Mouse (Mus musculus): Measurements from ENCODE around the gene Mindy2.

The Mindy2 gene

DNA sequence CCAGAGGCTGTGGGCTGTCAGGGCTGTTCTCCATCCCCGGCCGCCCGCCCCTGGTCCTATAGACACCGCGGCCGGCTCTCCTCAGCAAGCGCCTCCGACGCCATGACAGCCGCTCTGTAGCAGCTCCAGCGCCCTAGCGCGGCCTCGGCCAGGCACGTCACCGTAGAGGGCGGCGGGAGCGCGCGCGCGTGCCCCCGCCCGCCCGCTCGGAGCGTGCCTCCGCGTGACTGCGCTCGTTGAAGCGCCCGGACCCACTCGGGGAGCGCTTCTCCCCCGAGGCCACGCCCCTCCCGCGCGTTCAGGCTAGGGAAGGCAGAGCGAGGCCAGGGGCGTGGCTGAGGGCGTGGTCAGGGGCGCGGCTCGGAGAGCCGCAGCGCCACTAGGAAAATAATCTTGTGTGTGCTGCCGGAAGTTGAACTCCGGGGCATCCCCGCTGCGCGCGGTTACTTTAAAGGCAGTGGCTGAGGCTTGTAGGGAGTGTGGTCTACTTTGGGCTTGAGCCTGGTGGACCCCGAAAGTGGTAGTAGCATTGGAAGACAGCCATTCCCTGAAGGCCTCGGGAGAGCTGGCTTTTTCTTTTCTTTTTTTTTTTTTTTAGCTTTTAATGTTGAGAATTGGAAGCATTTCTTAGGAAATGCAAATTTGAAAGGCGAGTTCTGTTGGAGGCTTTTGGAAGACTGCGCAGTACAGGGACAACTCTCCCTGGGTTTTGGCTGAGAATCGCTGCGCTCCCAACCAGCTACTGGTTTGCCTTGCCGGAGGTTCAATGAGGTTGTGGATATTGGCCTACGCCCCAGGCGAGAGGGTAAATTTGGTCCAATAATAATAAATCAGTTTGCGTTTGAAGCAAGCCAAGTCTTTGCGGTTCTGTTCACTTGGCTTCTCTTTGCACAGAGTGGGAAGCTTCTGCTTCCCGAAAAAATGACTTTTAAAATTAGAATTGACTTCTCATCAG, at the start of gene Mindy2:
Gene Mindy2, minus strand, starts transcription at position 162 of the 955 bp plus-strand sequence.
- peak; percentile 98 for DNase-seq

DNA sequence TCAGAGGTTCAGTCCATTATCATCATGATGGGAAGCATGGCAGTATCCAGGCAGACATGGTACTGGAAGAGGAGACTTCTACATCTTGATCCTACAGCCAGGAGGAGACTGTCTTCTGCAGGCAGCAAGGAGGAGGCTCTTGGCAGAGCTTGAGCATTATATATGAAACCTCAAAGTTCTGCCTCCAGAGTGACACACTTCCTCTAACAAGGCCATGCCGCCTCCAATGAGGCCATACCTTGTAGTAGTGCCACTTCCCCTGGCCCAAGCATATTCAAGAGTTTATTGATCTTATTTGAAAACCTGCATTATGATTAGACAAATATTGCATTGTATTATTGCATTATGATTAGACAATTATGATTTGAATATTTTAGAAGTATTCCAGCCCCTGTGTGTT, 49.5 kb upstream of the Mindy2 start:
- no peak for DNase-seq

DNA sequence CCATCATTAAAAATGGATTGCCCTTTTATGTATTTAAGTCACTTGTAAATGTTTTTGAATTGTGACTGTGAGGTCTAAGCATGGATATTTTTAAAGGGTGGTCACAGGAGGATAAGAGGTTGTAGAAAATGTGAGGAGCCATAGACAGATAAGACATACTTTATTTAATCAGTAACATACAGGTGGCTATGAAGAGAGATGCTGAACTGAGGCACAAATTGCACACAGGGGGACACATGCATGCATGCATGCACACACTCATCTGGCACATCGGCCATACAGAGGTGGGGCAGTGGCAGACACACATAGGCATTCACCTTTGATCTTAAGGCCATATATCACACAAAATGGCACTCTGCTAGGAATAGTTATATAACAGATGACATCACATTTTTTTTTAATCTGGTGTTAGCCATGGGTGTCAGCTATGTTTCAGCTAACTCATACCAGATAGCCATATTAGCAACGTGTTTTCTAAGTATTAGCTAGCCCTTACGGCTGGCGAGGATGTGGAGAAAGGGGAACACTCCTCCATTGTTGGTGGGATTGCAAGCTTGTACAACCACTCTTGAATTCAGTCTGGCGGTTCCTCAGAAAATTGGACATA, 46.7 kb upstream of the Mindy2 start:
- no peak for DNase-seq

DNA sequence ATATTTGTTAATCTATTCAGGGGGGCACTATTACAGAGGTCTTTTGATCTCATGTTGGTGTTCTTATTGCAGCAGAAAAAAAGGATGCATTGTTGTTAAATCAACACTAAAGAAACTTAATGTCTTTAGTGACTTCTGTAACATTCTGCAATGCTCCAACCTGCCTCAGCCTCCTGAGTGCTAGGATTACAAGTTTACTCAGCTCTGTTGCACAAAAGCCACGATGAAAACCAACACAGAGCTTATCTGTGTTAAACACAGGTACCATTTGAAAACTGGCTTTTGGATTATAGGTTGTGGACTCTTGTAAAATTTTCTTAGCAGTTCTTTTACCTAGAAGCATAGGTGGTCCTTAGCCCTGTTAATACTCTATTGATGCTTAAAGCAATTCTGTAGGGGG, 41.1 kb upstream of the Mindy2 start:
- no peak for DNase-seq

DNA sequence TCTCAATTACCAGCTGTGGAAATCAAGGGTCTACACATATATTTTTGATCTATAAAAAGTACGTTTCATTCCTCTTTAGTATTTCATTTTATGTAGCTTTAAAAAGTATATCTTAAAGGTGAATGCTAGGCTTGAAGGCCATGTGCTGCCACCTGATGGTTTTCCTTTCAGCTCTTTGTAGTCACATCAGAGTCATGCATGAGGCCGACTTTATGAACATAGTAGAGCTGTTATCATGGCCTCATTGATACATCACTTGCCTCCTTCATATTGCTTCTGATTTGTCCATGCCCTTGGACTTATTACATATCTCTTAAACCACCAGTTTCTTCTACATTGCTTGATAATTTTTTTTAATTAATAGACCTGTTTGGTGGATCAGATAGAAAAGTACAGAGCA, 38.7 kb upstream of the Mindy2 start:
- DNase-seq = no peak

DNA sequence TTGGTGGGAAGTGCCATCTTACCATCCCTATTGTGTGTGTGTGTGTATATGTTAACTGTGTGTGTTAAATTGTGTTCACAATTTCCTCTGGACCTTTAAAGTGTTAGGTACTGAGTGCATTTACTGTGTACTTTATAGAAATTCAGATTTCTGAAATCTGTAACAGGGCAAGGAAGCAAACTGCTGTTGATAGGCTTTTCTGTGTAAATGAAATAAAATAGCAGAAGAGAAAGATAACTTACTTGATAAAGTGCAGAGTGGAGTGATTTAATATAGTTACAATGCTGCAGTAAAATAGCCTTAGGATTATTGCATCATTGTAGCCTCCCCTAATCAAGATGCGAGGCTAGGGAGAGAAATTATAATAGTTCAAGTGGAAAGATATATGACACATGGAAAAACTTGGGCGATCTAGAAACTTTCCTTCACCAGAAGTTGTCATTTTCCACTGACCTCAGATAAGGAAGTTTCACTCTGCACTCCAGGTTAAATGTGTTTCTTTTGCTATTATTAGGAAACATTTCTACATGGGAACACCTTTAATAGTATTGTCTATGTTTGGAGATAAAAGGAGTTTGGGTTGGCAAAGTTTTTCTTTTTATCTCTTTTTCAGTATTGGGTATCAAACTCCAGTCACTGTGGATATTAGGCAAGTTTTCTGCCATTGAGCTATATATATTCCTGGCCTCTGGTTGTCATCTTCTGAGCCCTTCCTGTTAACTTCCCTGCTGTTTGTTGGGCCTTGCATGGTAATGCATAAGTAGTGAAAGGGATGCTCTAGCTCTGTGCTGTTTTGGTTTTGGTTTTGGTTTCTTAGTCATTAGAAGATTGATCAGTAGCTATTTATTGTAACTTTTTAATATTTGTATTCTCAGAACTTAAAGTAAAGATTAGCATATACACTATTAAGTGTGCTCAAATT, 35.1 kb upstream of the Mindy2 start:
- no peak for DNase-seq

DNA sequence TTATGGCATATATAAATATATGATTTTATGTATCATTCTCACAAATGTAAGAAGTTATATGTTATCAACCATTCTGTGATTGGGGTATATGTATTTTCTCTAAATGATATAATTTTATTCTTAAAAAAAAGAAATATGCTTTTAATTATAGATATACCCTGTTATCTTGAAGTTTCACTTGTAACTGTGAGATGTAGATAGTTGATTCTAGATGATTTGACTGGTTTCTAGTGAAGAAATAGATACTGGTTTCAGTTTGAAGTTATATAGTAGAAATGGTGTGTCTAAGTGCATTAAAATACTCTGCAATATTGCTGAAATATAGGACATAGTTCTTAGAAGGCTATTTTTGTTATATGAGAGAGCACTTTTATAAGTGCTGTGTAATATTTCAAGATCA, 33.6 kb upstream of the Mindy2 start:
- DNase-seq = no peak

DNA sequence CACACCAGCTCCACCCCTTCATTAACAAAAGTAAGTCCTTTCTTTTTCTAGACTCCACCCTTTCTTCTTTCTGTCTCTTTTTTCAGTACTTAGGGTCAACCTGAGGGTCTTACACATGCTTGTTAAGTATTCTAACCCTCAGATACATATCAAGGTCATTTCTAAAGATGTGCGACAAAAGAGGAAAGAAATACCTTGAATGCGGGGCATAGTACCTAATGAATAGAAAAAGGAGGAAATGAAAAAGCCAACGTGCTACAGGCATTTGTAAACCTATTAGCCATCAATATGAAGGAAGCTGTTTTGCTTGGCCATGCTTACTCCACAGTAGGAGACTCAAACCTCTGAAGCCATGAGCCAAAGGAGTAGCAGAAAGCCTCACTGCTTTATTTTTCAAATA, 33.0 kb upstream of the Mindy2 start:
- no peak for DNase-seq

DNA sequence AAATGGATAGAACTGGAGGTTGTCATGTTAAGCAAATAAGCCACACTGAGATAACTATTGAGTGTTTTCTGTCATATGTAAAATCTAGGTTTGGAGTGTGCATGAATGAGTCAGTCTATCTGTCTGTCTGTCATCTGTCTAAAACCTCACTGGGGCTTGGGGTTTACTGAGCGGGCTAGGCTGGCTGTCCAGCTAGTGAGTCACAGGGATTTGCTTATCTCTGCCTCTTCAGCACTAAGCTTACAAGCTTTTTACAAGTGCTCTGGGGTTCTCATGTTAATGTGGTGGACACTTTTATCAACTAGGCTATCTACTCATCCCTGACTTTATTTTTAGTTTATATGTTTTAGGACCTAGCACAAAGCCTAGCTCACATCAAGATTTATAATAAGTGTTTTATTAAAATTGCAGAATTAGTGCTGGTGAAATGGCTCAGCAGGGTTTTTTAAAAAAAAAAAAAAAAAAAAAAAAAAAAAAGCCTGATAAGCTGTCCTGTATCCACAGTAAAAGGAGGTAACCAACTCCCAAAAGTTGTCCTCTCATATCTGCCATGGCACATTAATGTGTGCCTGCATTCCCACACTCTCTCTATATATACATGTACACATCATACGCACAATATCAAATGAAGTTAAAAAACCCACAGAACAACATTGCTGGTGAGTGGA, 31.5 kb upstream of the Mindy2 start:
- no peak for DNase-seq

DNA sequence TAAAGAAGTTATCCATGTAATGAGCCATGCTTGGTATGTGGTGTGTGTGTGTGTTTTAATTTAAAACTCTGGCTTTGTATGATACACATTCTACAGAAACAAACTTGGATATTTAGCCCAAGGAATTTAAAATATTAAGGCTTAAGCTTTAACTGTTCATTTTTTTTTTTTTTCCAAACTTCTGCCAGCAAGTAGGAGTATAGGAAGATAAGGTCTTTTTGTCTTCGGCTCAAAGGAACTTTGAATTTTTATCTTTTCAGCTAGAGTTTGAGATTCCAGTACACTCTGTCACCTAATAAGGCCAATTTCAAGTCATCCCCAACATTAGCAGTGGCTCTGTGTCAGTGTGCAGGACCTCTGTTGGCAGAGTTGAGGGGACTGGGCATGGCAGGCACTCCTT, 25.2 kb upstream of the Mindy2 start:
- no peak for DNase-seq

DNA sequence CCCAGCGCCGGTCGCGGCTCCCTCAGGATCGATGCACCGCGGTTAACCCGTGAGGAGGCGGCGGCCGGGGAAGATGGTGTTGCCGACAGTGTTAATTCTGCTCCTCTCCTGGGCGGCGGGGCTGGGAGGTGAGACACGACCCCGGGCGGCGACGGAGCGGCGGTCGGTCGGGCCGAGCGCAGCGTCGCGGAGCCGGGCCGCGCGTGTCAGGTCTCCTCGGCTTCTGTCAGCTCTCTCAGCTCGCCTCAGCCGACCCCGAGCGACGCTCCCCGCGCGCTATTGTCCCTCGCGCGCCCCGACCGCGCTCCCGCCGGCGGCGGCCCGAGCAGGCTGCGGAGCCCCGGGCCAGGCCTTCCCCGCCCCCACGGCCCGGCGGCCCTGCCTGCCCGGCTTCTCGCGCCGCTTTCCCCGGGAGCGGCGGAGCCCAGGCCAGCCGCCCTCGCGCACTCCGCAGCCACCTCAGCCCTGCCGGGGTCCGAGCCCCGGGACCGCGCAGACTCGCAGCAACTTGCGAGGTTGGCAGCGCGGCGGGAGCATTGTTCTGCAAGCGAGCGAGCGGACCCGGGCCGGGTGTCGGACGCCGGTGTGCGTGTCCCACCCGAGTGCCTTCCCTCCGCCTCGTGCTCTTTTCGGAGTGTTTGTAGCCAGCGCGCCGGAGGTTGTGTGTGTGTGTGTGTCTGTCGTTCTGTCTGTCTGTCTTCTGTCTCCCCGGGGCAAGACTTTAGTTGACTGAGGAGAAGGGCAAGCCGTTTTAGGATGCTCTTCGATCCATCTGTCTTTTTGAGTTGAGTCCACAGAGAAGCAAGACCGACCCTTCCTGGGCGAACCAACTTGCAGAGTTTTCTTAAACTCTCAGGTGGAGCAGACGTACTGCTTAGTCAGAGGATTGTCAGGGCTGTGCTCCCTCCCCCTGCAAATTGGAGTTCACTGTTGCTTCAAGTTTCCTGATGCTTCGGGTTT, 22.4 kb upstream of the Mindy2 start:
- no peak for DNase-seq

DNA sequence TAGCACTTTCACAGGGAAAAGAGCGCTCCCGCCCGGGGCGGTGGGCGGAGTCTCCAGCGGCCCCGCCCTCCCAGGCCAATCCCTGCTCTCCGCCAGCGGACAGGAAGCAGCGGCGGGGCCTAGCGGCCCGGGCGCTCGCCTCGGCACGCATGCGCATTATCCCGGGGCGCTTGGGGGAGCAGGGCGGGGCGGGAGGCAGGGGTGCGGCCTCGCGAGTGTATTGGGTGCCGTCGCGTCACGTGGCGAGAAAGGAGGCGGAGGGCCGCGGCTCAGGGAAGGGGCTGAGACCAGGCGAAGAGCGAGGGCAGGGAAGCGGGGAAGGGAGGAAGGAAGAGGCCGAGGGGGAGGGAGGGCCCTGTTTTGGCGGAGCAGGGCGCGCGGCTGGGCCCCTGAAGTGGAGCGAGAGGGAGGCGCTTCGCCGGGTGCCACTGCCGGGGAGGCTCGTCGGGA, 21.7 kb upstream of the Mindy2 start, which contains the start of gene Adam10:
Gene Adam10, plus strand, starts transcription at position 316 of the 450 bp plus-strand sequence.
- peak; percentile 99 for DNase-seq

DNA sequence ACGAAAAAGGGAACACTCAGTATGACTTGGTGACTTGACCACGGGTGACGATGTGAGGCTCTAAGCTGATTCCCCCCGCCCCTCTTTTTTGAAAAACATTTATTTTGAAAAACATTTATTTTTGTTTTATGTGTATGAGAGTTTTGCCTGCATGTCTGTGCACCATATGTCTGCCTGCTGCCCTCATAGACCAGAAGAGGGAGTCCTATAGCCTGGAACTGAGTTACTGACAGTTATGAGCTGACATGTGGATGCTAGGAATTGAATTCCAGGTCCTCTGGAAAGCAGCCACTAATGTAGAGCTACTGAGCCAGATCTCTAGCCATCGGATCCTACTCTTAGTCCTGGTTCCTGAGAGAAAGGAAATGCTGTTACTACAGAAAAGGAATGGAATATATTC, 19.0 kb upstream of the Mindy2 start:
- DNase-seq = no peak

DNA sequence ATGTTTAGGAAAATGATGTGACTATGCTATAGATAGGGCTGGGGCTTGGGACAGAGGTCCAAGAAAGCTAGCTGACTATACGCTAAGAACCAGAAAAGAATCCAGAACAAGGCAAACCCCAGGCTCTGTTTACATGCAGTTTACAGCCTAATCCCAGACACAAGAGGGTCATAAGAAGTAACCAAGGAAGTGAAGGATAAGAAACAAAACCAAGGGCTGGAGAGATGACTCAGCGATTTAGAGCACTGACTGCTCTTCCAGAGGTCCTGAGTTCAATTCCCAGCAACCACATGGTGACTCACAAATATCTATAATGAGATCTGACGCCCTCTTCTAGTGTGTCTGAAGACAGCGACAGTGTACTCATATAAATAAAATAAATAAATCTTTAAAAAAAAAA, 18.1 kb upstream of the Mindy2 start:
- DNase-seq = no peak

DNA sequence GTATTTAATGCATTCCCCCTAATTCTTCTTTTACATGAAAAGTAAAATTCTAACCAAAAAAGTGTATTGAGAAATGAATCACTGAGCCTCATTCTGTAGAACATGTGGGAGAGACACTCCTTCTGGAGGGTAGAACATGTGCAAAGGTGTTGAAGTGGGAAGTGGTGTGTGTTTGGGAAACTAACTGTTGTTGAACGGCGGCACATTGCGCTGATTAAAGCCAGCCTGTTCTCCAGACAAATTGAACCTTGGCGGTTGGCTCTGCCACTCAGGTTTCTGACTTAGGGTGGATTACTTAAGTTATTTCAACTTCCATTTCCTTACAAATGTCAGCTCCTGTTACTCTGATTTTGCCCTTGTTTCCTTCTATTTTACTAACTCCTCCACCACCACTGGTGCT, 16.7 kb upstream of the Mindy2 start:
- DNase-seq = no peak

DNA sequence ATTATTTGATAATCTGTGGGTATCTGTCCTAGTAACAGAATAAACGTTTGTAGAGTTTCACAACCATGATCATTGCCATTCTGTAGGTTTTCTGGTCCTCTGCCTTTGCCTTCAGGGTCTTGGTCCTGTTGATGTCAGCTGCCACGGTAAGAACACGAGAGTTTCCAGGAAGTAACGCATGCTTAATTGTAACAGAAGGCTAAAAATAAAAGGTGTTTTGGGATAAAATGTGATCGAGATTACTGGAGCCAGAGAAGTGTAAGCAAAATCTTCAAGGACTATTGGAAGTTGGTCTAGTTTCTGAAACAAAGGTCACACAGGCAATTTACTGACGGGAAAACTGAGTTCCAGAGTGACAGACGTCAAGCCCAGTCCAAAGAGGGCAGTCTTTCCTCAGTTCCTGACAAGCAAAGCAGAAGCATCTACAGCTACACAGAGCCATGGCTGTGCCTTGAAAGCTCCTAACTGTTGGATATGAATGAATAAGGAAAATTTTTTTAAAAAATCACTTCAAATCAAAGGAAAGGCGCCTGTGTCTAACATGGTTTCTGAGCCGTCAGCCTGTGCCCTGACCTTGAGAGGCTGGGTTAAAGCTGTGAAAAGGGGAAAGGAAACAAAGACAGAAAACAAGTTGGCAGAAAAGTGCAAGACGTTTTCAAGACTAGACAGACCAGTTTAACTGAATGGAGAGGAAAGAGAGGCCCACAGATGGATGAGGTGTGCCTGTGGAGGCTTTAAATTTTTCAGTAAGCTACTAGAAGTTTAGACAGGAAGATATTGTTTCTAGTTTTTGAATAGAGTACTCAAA, 15.0 kb upstream of the Mindy2 start:
- DNase-seq = no peak

DNA sequence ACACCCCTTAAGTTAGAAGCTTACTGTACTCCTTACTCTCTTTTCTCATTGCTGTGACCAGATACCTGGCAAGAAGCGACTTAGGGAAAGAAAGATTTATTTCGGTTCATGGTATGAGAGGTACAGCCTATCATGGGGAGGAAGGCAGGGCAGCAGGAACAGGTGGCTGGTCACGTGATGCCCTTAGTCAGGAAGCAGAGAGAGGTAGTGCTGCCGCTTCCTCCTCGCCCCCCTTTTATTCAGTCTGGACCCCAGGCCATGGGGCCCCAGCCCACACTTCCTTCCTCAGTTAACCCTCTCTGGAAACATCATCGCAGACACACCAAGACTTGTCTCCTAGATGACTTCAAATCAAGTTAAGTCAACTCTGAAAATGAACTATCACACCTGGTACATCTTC, 14.3 kb upstream of the Mindy2 start:
- no peak for DNase-seq

DNA sequence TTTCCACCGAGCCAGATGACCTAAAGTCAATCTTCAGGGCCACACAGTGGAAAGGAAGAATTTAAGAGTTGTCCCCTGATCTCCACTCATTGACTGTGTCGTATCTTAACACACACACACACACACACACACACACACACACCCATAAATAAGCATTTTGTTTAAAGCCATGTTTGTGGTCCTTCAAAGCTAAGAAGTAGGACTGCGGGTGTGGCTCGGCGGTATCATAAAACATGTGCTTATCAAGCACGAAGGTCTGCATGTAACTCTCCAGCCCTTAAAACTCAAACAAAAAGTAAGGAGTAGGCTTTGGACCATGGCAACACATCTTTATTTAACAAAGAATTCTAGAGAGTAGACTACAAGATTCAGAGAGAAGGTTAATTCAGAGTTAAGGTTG, 13.4 kb upstream of the Mindy2 start:
- DNase-seq = no peak

DNA sequence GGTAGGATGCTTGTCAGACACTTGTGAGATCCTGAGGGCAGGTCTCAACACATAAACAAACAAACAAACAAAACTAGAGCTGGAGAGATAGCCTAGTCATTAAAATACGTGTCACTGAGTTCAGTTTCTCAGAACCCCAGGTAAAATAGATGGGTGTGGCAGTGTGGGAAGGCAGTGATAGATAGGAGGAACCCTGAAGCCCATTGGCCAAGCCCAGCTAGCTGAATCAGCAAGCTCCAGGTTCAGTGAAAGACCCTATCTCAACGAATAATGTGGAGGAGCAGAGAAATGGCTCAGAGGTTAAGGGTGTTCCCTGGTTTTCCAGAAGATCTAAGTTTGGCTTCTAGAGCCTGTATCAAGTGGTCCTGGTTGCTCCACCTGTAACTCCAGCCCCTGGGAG, 12.2 kb upstream of the Mindy2 start:
- no peak for DNase-seq

DNA sequence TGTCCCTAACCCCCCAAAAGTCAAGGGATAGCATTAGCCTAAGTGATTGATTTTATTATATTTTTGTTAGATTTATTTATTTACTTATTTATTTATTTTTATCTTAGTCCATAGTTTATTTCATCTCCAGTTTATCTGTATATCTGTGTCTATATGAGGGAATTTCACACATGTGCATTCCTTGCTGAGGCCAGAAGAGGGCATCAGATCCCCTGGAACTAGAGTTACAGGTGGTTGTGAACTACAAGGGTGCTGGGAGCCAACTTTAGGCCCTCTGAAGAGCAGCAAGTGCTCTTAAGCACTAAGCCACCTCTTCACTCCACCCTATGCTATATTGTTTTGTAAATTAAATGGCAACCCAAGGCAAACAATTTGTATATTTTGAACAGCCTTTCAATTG, 11.1 kb upstream of the Mindy2 start:
- no peak for DNase-seq

DNA sequence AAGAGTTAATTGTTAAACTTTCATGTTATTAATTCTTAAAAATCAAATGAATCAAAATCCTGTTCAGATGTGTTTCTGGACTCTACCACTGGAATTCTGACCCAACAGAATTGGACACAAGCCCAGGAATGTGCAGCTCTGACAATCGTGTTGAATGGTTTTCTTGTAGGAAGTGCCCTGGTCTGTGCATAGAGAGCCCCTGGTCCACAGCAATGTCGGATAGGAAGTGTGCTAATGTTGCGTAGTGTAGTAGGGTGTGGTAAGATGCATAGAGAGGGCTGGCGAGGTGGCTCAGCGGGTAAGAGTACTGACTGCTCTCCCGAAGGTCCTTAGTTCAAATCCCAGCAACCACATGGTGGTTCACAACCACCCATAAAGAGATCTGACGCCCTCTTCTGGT, 9.8 kb upstream of the Mindy2 start:
- no peak for DNase-seq
